Mouse (Mus musculus): ENCODE measurements around the gene Dtd1. TPM values are rescaled to one million over a fixed set of nuclear protein-coding genes. Genes with fewer than 3 reads are reported as not detected.

The Dtd1 gene
- polyA plus RNA-seq, 1 experiment from 2014 or later = 178 TPM

DNA sequence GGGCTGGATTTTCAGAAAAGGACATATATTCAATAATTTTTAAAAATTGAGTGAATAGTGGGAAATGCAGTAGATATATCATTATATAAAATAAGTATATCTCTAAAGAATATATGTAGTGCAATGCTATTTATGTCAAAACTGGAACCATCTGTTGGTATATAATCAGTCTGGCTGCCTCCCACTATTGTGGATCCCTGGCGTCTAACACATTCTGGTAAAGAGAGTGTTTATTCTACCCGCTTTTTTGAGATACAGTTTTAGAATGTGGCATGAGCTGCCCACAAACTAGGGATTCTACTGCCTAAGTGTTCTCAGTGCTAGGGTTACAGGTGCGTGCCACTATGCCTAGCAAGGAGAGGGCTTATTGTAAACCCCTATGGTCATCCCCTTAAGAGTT is 55.6 kb downstream of the Dtd1 start:
- Histone ChIP-seq H3K4me1 (ENCODE audit: control insufficient read depth, insufficient read depth, low read length) (no peaks in the 10 kb centered on the region), H3K9ac (ENCODE audit: low read depth, low read length) (no peak overlapping the region), H3K27ac (ENCODE audit: low read length) (no peak overlapping the region), H3K4me2 (ENCODE audit: low read length) (no peak overlapping the region), H3K27me3 (ENCODE audit: control insufficient read depth, insufficient read depth, low read depth, low read length) (no peaks in the 10 kb centered on the region), H3K9me3 (replicated peaks; ENCODE audit: control insufficient read depth, low read length, poor library complexity, severe bottlenecking) (no peaks in the 10 kb centered on the region), H3K36me3 (ENCODE audit: control insufficient read depth, insufficient read depth, low read length) (no peaks in the 10 kb centered on the region), H3K4me3 (ENCODE audit: low read depth, low read length) (no peak overlapping the region)
- WGBS = 92% methylated on average over 3 of the region's 3 CpGs
- no peak for ATAC-seq

DNA sequence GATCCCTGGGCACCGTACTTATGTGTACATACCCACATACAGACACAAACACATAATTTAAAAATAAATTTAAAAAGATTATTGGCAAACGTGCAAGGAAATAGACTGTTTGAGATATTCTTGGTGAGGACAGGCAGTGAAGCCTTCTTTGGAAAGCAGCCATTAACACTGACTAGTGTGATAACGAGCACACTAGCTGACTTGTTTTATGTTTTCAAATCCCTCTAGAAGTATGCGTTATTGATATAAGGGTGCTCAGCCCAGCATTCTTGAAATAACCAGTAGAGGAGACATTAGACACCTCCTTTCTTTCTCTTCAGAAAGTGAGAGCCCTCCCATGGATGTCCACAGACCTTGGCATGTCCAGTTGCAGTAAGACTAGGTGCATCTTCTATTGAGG is 68.8 kb downstream of the Dtd1 start:
- H3K9me3 ChIP-seq (replicated peaks; ENCODE audit: control insufficient read depth, low read length, poor library complexity, severe bottlenecking) = no peaks in the 10 kb centered on the region
- ATAC-seq = no peak
- no peak overlapping the region for H3K4me3 ChIP-seq (ENCODE audit: low read depth, low read length)
- WGBS = 93% methylated on average over 4 of the region's 4 CpGs
- no peaks in the 10 kb centered on the region for H3K36me3 ChIP-seq (ENCODE audit: control insufficient read depth, insufficient read depth, low read length)
- H3K27ac ChIP-seq (ENCODE audit: low read length) = no peak overlapping the region
- no peak overlapping the region for H3K9ac ChIP-seq (ENCODE audit: low read depth, low read length)
- H3K27me3 ChIP-seq (ENCODE audit: control insufficient read depth, insufficient read depth, low read depth, low read length) = no peaks in the 10 kb centered on the region
- no peaks in the 10 kb centered on the region for H3K4me1 ChIP-seq (ENCODE audit: control insufficient read depth, insufficient read depth, low read length)
- H3K4me2 ChIP-seq (ENCODE audit: low read length) = no peak overlapping the region

DNA sequence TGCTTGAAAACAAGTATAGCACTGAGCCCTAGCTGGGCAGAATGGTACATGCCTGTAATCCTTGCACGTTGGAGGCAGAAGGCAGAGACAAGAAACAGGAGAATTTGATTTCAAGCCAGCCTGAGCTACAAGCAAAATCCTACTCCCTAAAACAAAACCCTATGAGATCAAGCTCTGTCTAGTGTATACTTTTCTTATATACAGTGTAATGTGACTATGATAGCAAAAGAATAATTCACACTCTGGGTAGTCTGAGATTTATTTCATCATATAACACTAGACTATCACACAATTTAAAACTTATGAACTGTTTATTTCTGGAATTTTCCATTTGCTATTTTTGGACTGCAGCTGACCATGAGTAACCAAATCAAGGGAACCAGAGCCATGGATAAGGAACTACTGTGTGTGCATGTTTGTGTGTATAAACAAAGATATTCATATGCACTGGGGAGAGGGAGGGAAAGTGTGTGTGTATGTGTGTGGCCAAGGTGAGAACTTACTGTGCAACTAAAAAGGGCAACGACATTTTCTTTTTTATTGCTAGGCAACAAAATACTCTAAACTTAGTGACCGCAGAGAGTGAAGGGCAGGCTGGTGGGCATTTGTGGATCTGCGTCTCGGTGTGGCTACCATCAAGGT is 70.7 kb downstream of the Dtd1 start:
- Histone ChIP-seq H3K4me2 (ENCODE audit: low read length) (no peak overlapping the region), H3K4me1 (ENCODE audit: control insufficient read depth, insufficient read depth, low read length) (no peaks in the 10 kb centered on the region), H3K9me3 (replicated peaks; ENCODE audit: control insufficient read depth, low read length, poor library complexity, severe bottlenecking) (no peaks in the 10 kb centered on the region), H3K9ac (ENCODE audit: low read depth, low read length) (no peak overlapping the region), H3K4me3 (ENCODE audit: low read depth, low read length) (no peak overlapping the region), H3K27me3 (ENCODE audit: control insufficient read depth, insufficient read depth, low read depth, low read length) (no peaks in the 10 kb centered on the region), H3K27ac (ENCODE audit: low read length) (no peak overlapping the region), H3K36me3 (ENCODE audit: control insufficient read depth, insufficient read depth, low read length) (no peaks in the 10 kb centered on the region)
- WGBS = 95% methylated on average over 5 of the region's 5 CpGs
- no peak for ATAC-seq

DNA sequence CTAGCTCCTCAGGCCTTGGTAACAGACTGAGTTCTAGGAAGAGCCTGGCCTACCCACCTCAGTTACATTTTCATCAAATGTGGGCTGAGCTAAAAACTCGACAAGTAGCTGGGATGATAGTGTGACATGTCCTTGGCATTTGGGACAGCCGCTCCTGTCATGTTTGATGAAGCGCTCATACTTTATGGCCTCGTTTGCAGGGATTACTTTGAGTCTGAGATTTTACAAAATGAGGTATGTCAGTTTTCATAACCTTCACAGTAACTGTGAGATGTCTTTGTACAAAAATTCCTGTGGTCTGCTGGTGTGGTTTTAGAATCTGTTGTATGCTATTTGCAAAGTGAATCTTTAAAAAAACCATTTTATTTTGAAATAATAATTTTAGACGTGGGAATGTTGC is 72.7 kb downstream of the Dtd1 start:
- no peaks in the 10 kb centered on the region for H3K9me3 ChIP-seq (replicated peaks; ENCODE audit: control insufficient read depth, low read length, poor library complexity, severe bottlenecking)
- no peak overlapping the region for H3K9ac ChIP-seq (ENCODE audit: low read depth, low read length)
- ATAC-seq = no peak
- H3K4me1 ChIP-seq (ENCODE audit: control insufficient read depth, insufficient read depth, low read length) = peaks cover 8% of the 10 kb centered on the region
- 81% methylated on average over 5 of the region's 5 CpGs for WGBS
- H3K4me3 ChIP-seq (ENCODE audit: low read depth, low read length) = no peak overlapping the region
- H3K27me3 ChIP-seq (ENCODE audit: control insufficient read depth, insufficient read depth, low read depth, low read length) = no peaks in the 10 kb centered on the region
- H3K4me2 ChIP-seq (ENCODE audit: low read length) = no peak overlapping the region
- H3K27ac ChIP-seq (ENCODE audit: low read length) = no peak overlapping the region
- H3K36me3 ChIP-seq (ENCODE audit: control insufficient read depth, insufficient read depth, low read length) = no peaks in the 10 kb centered on the region

DNA sequence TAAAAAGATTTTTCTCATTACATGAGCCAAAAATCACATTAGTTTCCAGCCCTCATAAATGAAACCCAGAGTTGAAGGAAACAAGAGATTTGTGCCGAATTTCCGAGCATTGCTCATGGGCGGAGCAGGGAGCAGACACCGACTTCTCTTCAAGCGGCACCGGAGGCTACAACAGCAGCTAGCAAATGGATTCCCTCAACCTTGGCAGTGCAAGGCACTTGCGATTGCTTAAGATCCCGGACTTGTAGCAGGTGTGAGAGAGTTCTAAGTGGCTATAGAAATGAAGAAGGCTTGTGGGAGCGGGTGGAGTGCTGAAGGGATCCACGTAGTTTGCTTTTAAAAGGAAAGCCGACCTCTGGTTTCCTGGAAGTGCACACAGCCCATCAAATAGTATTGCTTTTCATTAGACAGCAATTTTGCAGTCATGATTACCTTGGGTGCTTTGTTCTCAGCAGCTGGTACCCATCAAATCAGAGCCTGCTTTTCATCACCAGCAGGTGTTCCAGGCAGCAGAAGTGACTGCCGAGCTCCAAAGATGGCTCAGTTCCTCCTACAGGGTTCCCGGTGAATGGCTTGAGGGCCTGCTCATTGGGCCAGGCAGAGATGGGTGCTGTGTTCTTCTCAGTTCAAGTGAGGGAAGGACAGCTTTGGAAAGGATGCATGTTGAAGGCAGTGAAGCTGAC is 77.0 kb downstream of the Dtd1 start:
- no peak overlapping the region for H3K9ac ChIP-seq (ENCODE audit: low read depth, low read length)
- H3K4me3 ChIP-seq (ENCODE audit: low read depth, low read length) = no peak overlapping the region
- no peak overlapping the region for H3K27ac ChIP-seq (ENCODE audit: low read length)
- no peaks in the 10 kb centered on the region for H3K27me3 ChIP-seq (ENCODE audit: control insufficient read depth, insufficient read depth, low read depth, low read length)
- H3K4me2 ChIP-seq (ENCODE audit: low read length) = no peak overlapping the region
- peak; percentile 18 for ATAC-seq
- peaks cover 17% of the 10 kb centered on the region for H3K4me1 ChIP-seq (ENCODE audit: control insufficient read depth, insufficient read depth, low read length)
- H3K9me3 ChIP-seq (replicated peaks; ENCODE audit: control insufficient read depth, low read length, poor library complexity, severe bottlenecking) = no peaks in the 10 kb centered on the region
- H3K36me3 ChIP-seq (ENCODE audit: control insufficient read depth, insufficient read depth, low read length) = no peaks in the 10 kb centered on the region
- WGBS = 64% methylated on average over 13 of the region's 13 CpGs

DNA sequence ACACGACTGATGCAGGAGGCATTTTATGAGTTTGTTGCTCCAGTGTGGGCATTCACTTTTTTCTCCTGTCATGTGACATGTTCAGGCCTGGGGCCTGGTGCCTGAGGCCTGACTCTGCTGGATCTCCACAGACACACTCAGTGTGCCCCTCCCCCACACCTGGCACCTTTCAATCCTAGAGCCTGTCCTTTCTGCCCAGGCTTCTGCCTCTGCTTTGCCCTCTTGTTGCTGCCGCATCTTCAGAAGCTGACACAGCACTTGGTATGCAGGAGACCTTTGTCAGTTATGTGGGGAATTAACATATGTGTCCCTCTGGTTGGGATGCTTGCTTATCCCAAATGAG is 77.5 kb downstream of the Dtd1 start:
- WGBS = 59% methylated on average over 2 of the region's 2 CpGs
- no peak overlapping the region for H3K4me2 ChIP-seq (ENCODE audit: low read length)
- H3K27me3 ChIP-seq (ENCODE audit: control insufficient read depth, insufficient read depth, low read depth, low read length) = no peaks in the 10 kb centered on the region
- no peaks in the 10 kb centered on the region for H3K9me3 ChIP-seq (replicated peaks; ENCODE audit: control insufficient read depth, low read length, poor library complexity, severe bottlenecking)
- H3K27ac ChIP-seq (ENCODE audit: low read length) = no peak overlapping the region
- peaks cover 17% of the 10 kb centered on the region for H3K4me1 ChIP-seq (ENCODE audit: control insufficient read depth, insufficient read depth, low read length)
- no peak overlapping the region for H3K4me3 ChIP-seq (ENCODE audit: low read depth, low read length)
- peak; percentile 40 for ATAC-seq
- H3K9ac ChIP-seq (ENCODE audit: low read depth, low read length) = no peak overlapping the region
- H3K36me3 ChIP-seq (ENCODE audit: control insufficient read depth, insufficient read depth, low read length) = no peaks in the 10 kb centered on the region

DNA sequence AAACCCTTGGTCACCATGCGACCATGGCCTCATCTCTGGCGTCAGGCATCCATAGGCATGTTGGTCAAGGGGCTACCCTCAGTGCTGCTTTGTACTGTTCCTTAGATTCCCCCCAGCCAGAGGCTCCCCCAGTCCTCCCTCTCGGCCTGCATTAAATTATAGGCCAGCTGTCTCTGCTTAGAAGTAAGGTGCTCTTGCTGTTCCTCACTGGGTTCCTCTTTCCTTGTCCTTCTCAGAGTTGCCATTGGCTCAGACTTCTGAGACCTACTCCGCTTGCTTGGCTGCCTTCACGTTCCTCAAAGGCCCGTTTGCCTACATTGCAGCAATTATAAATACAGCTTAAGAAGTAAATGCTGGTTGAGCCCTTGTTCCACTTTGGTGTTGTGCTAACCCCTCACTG is 79.1 kb downstream of the Dtd1 start:
- Histone ChIP-seq H3K27me3 (ENCODE audit: control insufficient read depth, insufficient read depth, low read depth, low read length) (no peaks in the 10 kb centered on the region), H3K4me2 (ENCODE audit: low read length) (no peak overlapping the region), H3K27ac (ENCODE audit: low read length) (no peak overlapping the region), H3K9me3 (replicated peaks; ENCODE audit: control insufficient read depth, low read length, poor library complexity, severe bottlenecking) (no peaks in the 10 kb centered on the region), H3K4me1 (ENCODE audit: control insufficient read depth, insufficient read depth, low read length) (peaks cover 17% of the 10 kb centered on the region), H3K4me3 (ENCODE audit: low read depth, low read length) (no peak overlapping the region), H3K36me3 (ENCODE audit: control insufficient read depth, insufficient read depth, low read length) (no peaks in the 10 kb centered on the region), H3K9ac (ENCODE audit: low read depth, low read length) (no peak overlapping the region)
- no peak for ATAC-seq
- 74% methylated on average over 6 of the region's 6 CpGs for WGBS

DNA sequence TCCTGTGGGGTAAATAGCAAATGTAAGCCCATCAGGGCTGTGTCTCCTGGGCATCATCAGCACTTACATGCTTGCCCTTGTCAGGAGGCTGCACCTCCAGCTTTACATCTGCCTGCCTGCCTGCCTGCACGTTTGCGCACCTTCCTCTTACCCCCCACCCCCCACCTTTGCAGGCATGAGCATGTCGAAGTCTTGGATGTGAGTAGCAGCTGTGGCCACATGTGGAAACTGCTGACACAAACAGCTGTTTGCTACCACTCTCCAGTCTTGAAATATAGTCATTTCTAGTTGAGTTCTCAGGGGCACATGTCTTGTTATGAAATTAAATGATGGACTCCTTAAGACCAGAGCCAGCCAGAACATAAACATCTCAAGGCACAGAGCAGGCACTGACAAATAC is 79.7 kb downstream of the Dtd1 start:
- no peaks in the 10 kb centered on the region for H3K27me3 ChIP-seq (ENCODE audit: control insufficient read depth, insufficient read depth, low read depth, low read length)
- no peak overlapping the region for H3K4me2 ChIP-seq (ENCODE audit: low read length)
- no peak overlapping the region for H3K9ac ChIP-seq (ENCODE audit: low read depth, low read length)
- 74% methylated on average over 3 of the region's 3 CpGs for WGBS
- H3K4me1 ChIP-seq (ENCODE audit: control insufficient read depth, insufficient read depth, low read length) = peaks cover 17% of the 10 kb centered on the region
- H3K4me3 ChIP-seq (ENCODE audit: low read depth, low read length) = no peak overlapping the region
- H3K9me3 ChIP-seq (replicated peaks; ENCODE audit: control insufficient read depth, low read length, poor library complexity, severe bottlenecking) = no peaks in the 10 kb centered on the region
- no peak overlapping the region for H3K27ac ChIP-seq (ENCODE audit: low read length)
- ATAC-seq = 0 out of 2 replicates have a peak, but pooled peaks have one; percentile 21
- no peaks in the 10 kb centered on the region for H3K36me3 ChIP-seq (ENCODE audit: control insufficient read depth, insufficient read depth, low read length)

DNA sequence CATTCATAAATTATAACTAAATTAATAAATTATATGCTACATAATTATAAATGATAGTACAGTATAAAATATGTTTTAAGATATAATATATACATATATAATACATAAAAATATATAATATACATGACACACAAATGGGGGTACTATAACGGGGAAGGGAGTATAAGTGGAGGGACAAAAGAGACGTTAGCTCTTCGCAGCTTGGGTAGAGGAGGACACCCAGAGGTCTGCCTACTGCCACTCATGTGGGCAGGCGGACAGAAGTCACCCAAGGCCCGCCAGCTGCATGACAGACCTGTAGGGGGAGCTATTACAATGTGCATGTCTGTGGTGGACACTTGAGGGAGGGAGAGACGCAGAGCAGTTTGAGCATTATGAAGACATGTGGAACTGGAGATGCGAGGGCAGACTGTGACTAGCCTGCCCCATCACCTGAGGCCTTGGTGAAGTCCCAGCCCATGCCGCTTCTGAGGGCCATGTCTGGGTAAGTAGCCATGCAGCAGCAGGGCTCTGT is 92.6 kb downstream of the Dtd1 start:
- H3K36me3 ChIP-seq (ENCODE audit: control insufficient read depth, insufficient read depth, low read length) = no peaks in the 10 kb centered on the region
- ATAC-seq = no peak
- H3K27ac ChIP-seq (ENCODE audit: low read length) = no peak overlapping the region
- H3K4me3 ChIP-seq (ENCODE audit: low read depth, low read length) = no peak overlapping the region
- H3K9me3 ChIP-seq (replicated peaks; ENCODE audit: control insufficient read depth, low read length, poor library complexity, severe bottlenecking) = no peaks in the 10 kb centered on the region
- no peak overlapping the region for H3K4me2 ChIP-seq (ENCODE audit: low read length)
- H3K9ac ChIP-seq (ENCODE audit: low read depth, low read length) = no peak overlapping the region
- H3K4me1 ChIP-seq (ENCODE audit: control insufficient read depth, insufficient read depth, low read length) = no peaks in the 10 kb centered on the region
- H3K27me3 ChIP-seq (ENCODE audit: control insufficient read depth, insufficient read depth, low read depth, low read length) = no peaks in the 10 kb centered on the region
- 83% methylated on average over 8 of the region's 8 CpGs for whole genome bisulfite sequencing

Data from midbrain, embryonic 16.5 days (tissue).